Mouse (Mus musculus) forebrain, postnatal 0 days (tissue): Measurements from ENCODE around the gene Cct3. TPM values are rescaled to one million over a fixed set of nuclear protein-coding genes. Genes with fewer than 3 reads are reported as not detected.

ENCODE experiments used
- ATAC-seq: fragments of 200-750 bp; cut with Nextera tagmentation; 2 replicates; pipeline ENCODE4 v1.8.0; 2017; ENCODE audit warnings: mild to moderate bottlenecking, moderate library complexity
- DNase-seq: peaks from one replicate; pipeline ENCODE4 v3.0.0-alpha.2; 2015
- H3K27ac ChIP-seq: fragments of 300-500 bp; sonication (generic); 2 replicates; pipeline ENCODE4 v1.5.1; 2014; ENCODE audit warnings: low read depth, mild to moderate bottlenecking, antibody characterized with exemption, low read length, moderate library complexity, mixed read lengths
- H3K27me3 ChIP-seq: fragments of 300-500 bp; sonication (generic); 2 replicates; pipeline ENCODE4 v1.6.1; 2014; ENCODE audit warnings: mild to moderate bottlenecking, low read length, mixed read lengths; ENCODE audit not compliant: insufficient read depth
- H3K36me3 ChIP-seq: fragments of 300-500 bp; sonication (generic); 2 replicates; pipeline ENCODE4 v1.6.1; 2014; ENCODE audit warnings: mild to moderate bottlenecking, moderate library complexity; ENCODE audit not compliant: insufficient read depth
- H3K4me1 ChIP-seq: fragments of 300-500 bp; sonication (generic); 2 replicates; pipeline ENCODE4 v1.6.1; 2014; ENCODE audit warnings: antibody characterized with exemption; ENCODE audit not compliant: insufficient read depth
- H3K4me2 ChIP-seq: fragments of 300-500 bp; sonication (generic); 2 replicates; pipeline ENCODE4 v1.6.1; 2014; ENCODE audit warnings: low read depth, mild to moderate bottlenecking, moderate library complexity
- H3K4me3 ChIP-seq: fragments of 300-500 bp; sonication (generic); 2 replicates; pipeline ENCODE4 v1.5.1; 2014; ENCODE audit warnings: low read depth, low read length, mixed read lengths
- H3K9ac ChIP-seq: fragments of 300-500 bp; sonication (generic); 2 replicates; pipeline ENCODE4 v1.6.1; 2014; ENCODE audit warnings: mild to moderate bottlenecking
- H3K9me3 ChIP-seq: fragments of 300-500 bp; sonication (generic); 2 replicates; pipeline ENCODE4 v1.6.1; 2016; ENCODE audit warnings: low read length
- CTCF ChIP-seq: sonication (generic); IDR thresholded peaks from 2 replicates; pipeline ENCODE4 v1.5.1; 2016; ENCODE audit warnings: antibody characterized with exemption, control low read depth, low read depth
- WGBS: fragments of 180-500 bp; shearing (Covaris S2); extraction: QIAGEN DNeasy Blood & Tissue Kit; methylation state at CpG from one replicate; pipeline ENCODE4 v1.1.7; 2014; 5-methylcytosine and 5-hydroxymethylcytosine counted together
- polyA plus RNA-seq: library from polyadenylated mRNA; unstranded; fragments of >200 nt; fragmentation: Nextera tagmentation; extraction: Ambion mirVana; gene quantifications from 2 replicates; pipeline ENCODE4 v1.2.1, GENCODE M21; 2015
- total RNA-seq: library from RNA; depleted of rRNA; stranded (reverse); fragments of >200 nt; gene quantifications from 2 replicates; pipeline ENCODE4 v1.2.3, GENCODE M21; 2014

The Cct3 gene
- total and polyA plus RNA-seq, 2 experiments from 2014 or later, result 373 to 440 TPM

DNA sequence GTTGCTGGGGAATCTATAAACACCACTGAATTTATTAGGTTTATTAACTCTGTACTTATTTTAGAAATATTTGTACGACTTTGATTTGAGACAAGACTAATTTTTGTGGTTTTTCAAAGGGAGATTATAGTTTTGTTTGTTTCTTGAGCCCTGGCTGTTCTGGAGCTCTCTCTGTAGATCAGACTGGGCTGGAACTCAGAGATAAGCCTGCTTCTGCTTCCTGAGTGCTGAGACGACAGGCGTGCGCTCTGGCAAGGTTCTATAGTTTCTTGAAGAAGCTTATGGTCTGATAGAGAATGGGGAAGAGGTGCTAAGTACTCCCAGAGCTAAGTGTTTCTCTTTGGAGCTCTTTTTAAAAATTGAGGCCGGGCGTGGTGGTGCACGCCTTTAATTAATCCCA, 41.4 kb downstream of the Cct3 start:
- H3K27me3 ChIP-seq, result no peaks in the 10 kb centered on the region
- H3K9me3 ChIP-seq, result no peaks in the 10 kb centered on the region
- H3K4me1 ChIP-seq, result peaks cover 16% of the 10 kb centered on the region; the same call in 1 of the 2 replicates
- ATAC-seq, result no peak
- H3K27ac ChIP-seq, result no peak overlapping the region
- TF ChIP-seq CTCF, result no peak
- peaks cover 19% of the 10 kb centered on the region for H3K36me3 ChIP-seq
- H3K9ac ChIP-seq, result no peak overlapping the region
- no peak overlapping the region for H3K4me3 ChIP-seq
- WGBS, result 96% methylated on average over 7 of the region's 7 CpGs
- no peak for DNase-seq
- no peak overlapping the region for H3K4me2 ChIP-seq

DNA sequence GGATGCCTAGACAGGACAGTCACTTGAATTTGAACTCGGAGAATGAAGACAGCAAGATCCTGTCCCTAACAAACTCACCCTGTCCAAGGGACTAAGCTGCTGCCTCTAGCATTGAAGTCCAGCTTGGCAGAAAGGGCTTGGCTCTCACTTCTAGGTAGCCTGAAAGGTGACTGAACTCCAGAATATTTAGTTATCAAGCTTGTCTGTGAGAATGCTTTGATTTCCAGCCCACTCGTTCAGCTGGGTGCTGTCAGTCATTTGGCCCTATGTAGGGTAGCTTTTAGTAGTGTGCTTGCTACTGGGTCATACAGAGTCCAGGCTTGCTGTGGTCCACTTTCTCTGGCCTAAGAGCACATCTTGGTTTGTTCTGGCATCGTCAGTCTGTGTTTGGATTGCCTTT, 42.1 kb downstream of the Cct3 start:
- Histone ChIP-seq H3K27ac (no peak overlapping the region), H3K4me3 (no peak overlapping the region), H3K27me3 (no peaks in the 10 kb centered on the region), H3K36me3 (peaks cover 25% of the 10 kb centered on the region), H3K4me2 (no peak overlapping the region), H3K9me3 (no peaks in the 10 kb centered on the region), H3K9ac (no peak overlapping the region), H3K4me1 (peaks cover 16% of the 10 kb centered on the region; the same call in 1 of the 2 replicates)
- no peak for ATAC-seq
- DNase-seq, result no peak
- TF ChIP-seq CTCF, result no peak
- 73% methylated on average over 3 of the region's 3 CpGs for WGBS

DNA sequence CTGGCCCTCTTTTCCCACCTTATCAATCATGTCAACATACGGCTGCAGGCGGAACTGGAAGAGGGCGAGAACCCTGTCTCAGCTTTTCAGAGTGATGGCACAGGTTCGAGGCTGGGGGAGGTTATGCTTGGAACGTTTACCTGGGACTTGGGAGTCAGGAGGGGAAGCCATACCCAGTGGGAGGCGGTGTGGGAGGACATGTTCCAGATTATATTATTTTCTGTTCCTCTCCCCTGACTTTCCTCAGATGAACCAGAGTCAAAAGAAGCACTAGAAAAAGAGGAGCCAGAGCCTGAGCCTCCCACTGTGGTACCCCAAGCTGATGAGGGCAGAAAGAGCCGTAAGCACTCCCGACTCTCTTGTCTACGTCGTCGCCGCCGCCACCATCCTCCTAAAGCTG, 53.8 kb downstream of the Cct3 start:
- no peak overlapping the region for H3K4me3 ChIP-seq
- ATAC-seq, result no peak
- no peak for TF ChIP-seq CTCF
- no peak for DNase-seq
- no peaks in the 10 kb centered on the region for H3K4me1 ChIP-seq
- no peaks in the 10 kb centered on the region for H3K9me3 ChIP-seq
- H3K36me3 ChIP-seq, result peaks cover 100% of the 10 kb centered on the region
- no peak overlapping the region for H3K9ac ChIP-seq
- WGBS, result 96% methylated on average over 13 of the region's 13 CpGs
- no peak overlapping the region for H3K27ac ChIP-seq
- H3K4me2 ChIP-seq, result no peak overlapping the region
- no peaks in the 10 kb centered on the region for H3K27me3 ChIP-seq

DNA sequence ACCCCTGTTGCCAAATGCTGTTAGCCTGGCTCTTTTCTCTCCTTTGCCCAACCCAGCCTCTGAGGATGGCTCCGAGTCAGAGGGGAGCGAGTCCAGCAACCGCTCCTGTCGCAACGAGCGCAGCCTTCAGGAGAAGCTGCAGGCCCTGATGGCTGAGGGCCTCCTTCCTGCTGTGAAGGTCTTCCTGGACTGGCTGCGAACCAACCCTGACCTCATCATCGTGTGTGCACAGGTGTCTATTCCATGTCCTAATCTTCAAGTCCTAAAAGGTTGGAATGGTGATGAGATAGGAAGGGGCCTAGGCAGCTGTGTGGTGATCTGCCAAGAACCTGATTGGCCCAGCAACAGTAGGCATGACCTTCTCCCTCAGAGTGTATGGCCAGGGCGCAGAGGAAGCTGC, 56.0 kb downstream of the Cct3 start:
- no peaks in the 10 kb centered on the region for H3K9me3 ChIP-seq
- H3K4me3 ChIP-seq, result no peak overlapping the region
- H3K4me2 ChIP-seq, result no peak overlapping the region
- ATAC-seq, result no peak
- H3K36me3 ChIP-seq, result peaks cover 98% of the 10 kb centered on the region
- no peak overlapping the region for H3K27ac ChIP-seq
- H3K4me1 ChIP-seq, result no peaks in the 10 kb centered on the region
- TF ChIP-seq CTCF, result no peak
- no peak for DNase-seq
- H3K9ac ChIP-seq, result no peak overlapping the region
- WGBS, result 90% methylated on average over 9 of the region's 9 CpGs
- H3K27me3 ChIP-seq, result no peaks in the 10 kb centered on the region

DNA sequence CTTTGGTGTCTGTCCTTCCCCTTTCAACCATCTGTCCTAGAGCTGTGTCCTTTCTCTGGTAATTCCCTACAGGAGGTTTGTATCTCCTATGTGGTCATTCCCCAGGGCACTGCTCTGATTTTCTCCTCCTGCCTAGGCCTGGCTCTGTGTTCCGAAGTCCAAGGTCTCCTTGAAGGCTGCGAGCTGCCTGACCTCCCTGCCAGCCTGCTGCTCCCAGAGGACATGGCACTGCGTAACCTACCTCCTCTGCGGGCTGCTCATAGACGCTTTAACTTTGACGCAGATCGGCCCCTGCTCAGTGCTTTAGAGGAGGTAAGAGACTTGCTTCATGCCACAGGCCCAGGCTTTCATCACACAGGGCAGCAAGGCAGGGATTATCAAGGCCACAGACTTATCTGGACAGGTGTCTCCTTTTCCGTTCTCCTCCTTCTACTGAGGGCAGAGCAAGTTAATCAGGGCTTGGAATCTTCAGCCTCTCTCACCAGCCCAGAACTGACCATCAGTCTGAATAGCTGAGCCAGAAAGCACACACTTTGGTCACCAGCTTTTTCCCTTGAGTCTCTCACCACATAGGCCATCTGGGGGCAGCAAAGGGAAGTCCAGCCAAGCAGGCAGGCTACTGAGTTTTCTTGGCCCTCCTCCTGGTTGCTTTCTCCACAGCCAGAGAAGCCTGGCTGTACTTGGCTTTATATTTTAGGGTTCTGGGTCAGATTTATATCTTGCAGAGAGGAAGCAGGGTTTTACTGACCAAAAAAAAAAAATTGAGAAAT, 57.7 kb downstream of the Cct3 start:
- no peak overlapping the region for H3K27ac ChIP-seq
- H3K9me3 ChIP-seq, result no peaks in the 10 kb centered on the region
- H3K36me3 ChIP-seq, result peaks cover 98% of the 10 kb centered on the region
- no peaks in the 10 kb centered on the region for H3K4me1 ChIP-seq
- no peaks in the 10 kb centered on the region for H3K27me3 ChIP-seq
- 97% methylated on average over 8 of the region's 8 CpGs for WGBS
- H3K4me2 ChIP-seq, result no peak overlapping the region
- no peak overlapping the region for H3K4me3 ChIP-seq
- no peak for ATAC-seq
- no peak for TF ChIP-seq CTCF
- no peak for DNase-seq
- no peak overlapping the region for H3K9ac ChIP-seq

DNA sequence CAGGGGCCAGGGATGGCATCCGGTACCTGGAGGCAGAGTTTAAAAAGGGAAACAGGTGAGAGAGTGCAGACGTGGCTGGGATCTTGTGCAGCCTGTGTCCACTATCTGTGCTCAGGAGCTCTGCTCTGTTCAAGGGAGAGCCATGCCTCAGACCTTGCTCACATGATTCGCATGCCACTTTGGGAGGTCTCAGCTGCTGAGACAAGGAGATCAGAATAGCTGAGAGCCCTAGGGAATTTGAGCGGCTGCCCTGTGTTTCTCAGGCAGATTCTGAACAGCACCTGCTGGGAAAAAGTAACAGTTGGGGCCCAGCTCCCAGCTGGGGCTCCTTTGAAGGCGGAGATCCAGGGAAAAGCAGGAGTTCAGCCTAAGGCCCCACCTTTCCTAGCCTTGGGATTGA, 62.7 kb downstream of the Cct3 start:
- Histone ChIP-seq H3K4me2 (no peak overlapping the region), H3K9me3 (no peaks in the 10 kb centered on the region), H3K27me3 (no peaks in the 10 kb centered on the region), H3K4me3 (no peak overlapping the region), H3K36me3 (peaks cover 79% of the 10 kb centered on the region), H3K27ac (no peak overlapping the region), H3K4me1 (no peaks in the 10 kb centered on the region), H3K9ac (no peak overlapping the region)
- DNase-seq, result no peak
- no peak for TF ChIP-seq CTCF
- 78% methylated on average over 5 of the region's 5 CpGs for WGBS
- no peak for ATAC-seq

DNA sequence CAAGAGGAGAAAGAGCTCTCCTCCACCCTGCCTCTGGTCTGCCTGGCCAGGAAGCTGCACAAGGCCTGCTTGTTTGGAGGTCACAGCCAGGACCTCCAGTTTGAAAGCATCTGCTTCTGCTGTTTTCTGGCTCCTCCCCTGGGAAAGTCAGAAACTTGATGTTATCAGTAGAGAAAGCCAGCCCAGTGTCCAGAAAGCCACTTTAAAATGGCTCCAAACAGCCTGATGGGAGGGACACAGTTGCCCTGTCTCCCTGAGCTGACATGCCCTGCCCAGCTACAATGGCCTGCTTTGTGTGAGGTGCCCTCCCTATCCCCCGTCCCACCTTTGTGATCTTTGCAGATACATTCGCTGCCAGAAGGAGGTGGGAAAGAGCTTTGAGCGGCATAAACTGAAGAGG, 63.1 kb downstream of the Cct3 start:
- Histone ChIP-seq H3K4me3 (no peak overlapping the region), H3K4me2 (no peak overlapping the region), H3K4me1 (no peaks in the 10 kb centered on the region), H3K9ac (no peak overlapping the region), H3K36me3 (peaks cover 75% of the 10 kb centered on the region), H3K27me3 (no peaks in the 10 kb centered on the region), H3K9me3 (no peaks in the 10 kb centered on the region), H3K27ac (no peak overlapping the region)
- no peak for TF ChIP-seq CTCF
- DNase-seq (no peak), ATAC-seq (no peak)
- 68% methylated on average over 3 of the region's 3 CpGs for WGBS
